Mouse (Mus musculus): ENCODE data around the gene Slc13a3.

Gene Slc13a3

DNA sequence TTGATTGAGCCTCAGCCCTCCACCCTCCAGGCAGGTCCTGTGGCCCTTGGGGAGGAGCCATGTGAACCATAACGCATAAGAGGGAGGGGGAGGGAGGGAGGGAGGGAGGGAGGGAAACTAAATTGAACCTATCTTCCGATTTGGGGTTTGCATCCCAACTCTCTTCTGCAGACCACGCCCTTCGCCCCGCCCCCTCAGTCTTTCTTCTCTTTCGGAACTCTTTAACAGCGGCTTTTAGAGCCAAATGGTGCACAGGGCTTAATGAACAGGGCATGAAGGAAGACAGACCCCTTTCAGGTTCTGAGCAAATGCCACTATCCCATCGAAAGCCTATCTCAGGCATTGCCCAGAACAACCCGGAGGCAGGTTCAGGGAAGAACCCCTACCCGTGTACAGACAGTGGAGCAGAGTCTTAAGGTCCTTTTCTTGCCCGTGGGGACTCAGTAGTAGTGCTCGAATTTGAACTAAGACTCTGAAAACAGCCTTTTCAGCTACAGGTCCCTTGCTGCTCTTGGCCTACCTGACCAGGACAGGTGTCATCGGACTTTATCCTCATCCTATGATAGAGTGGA, 105.1 kb downstream of the Slc13a3 start:
- no peak for DNase-seq (ENCODE audit: extremely low spot score, low read depth, low spot score)

DNA sequence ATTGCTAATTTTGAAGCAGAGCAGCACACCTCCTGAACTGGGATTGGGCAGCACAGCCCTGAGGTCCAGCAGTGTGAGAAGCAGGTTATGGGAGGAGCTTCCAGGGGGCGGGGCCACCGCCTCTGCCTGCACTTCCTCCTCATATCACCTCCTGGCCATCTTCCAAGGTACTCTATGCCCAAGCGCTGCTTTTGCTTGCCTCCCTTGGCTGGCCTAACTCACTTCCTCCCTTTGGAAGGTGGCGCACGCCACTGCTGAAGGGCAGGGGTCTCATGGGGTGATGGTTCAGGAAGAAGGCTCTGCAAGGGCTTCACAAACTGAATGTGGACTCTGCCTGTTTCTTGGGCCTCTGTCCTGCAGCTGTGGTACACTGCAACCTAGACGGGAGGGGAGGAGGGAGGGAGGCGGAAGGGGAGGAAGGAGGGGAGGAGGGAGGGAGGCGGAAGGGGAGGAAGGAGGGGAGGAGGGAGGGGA, 105.9 kb downstream of the Slc13a3 start:
- no peak for DNase-seq (ENCODE audit: extremely low spot score, low read depth, low spot score)

DNA sequence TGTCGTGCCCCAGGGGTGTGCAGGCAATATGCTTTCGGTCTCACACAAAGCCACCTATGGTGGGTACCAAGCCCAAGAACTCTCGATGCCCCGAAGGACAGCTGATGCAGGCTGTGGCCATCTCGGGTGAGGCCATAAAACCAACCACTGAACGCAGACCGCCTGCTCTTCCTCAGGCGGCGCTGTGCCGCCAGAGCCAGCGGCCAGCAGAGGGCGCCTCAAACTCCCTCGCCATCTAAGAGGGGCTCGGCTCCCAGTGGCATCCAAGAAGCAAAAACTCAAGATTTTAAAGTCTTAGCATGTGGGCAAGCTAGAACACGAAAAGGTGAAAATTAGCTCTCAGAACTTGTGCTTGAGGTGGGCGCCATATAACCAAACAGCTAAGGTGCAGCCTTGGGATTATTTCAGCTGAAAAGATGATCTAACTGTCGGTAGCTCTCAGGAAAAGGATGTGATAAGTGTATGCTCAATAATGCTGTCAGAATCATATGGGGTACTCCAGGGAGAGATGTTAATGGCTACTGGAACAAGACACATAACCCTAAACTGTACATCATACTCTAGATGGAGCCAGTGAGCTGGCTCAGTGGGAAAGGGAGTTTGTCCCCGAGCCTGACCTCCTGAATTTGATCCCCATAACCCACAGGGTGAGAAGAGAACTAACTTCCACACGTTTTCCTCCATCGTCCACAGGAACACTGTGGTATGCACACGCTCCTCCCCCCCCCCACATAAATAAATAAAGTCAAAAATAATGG, 108.5 kb downstream of the Slc13a3 start:
- DNase-seq (ENCODE audit: extremely low spot score, low read depth, low spot score) = no peak

DNA sequence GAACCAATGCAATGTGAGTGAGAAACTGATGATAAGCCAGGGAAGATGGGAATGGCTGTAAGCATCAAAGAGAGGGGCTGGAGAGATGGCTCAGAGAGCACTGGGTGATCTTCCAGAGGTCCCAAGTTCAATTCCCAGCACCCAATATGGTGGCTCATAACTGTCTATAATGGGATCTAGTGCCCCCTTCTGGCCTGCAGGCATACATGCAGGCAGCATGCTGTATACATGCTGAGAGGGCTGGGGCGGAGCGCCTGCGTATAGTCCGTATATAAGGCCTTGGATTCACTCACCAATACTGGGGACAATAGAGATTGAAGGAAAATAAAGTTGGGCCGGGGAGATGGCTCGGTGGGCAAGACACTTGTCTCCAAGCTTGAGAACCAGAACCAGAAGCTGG, 109.7 kb downstream of the Slc13a3 start:
- no peak for DNase-seq (ENCODE audit: extremely low spot score, low read depth, low spot score)

DNA sequence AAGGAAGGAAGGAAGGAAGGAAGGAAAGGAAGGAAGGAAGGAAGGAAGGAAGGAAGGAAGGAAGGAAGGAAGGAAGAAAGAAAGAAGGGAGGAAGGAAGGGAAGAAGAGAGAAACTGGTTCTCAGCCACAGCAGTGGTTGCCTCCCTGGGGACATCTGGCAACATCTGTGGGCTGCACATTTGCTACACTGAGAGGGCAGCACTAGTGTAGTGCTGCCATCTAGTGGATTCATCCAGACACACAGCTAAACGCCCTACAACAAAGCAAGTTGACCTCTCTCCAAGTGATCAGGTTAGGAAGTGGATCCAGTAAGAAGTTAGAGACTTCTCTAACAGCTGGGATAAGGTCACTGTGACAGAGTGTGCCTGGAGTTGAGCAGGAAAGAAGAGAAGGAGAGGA, 112.2 kb downstream of the Slc13a3 start:
- DNase-seq (ENCODE audit: extremely low spot score, low read depth, low spot score) = peak; percentile 78
